Mouse (Mus musculus): ENCODE data around the gene Ccdc106. TPM values are rescaled to one million over a fixed set of nuclear protein-coding genes. Genes with fewer than 3 reads are reported as not detected.

The Ccdc106 gene
- polyA plus RNA-seq, 1 experiment from 2014 or later: 9.0 TPM

DNA sequence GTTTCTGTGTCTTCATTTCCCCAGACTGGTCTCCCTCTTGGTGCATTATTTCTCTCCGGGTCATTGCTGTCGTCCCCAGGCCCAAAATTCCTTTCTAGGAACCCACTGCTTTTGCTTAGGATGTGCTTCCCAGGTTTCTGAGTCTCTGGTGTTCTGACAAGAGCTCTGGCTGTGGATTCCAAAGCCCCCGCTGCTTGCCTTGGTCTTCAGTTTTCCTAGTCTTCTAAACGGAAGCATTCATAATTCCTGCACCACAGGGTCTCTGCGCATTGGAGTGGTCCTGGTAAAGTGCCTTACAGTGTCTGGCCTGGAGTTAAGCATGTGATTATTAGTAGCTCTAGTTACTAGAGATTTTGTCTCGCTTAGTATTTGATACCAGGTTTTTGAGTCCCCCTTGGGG is 60.5 kb downstream of the Ccdc106 start:
- no peaks in the 10 kb centered on the region for H3K27me3 ChIP-seq (ENCODE audit: low read depth, poor library complexity, severe bottlenecking)
- no peaks in the 10 kb centered on the region for H3K9me3 ChIP-seq (replicated peaks)
- 23% methylated on average over 6 of the region's 6 CpGs for WGBS
- DNase-seq (ENCODE audit: low spot score): no peak
- H3K4me3 ChIP-seq: peak overlapping the region; percentile 81
- peak overlapping the region; percentile 89 for H3K27ac ChIP-seq
- peaks cover 14% of the 10 kb centered on the region for H3K4me1 ChIP-seq
- H3K36me3 ChIP-seq: peaks cover 75% of the 10 kb centered on the region

GRCm38 (mm10) chr7:5081241-5081640 is 60.9 kb downstream of the Ccdc106 start:
- peaks cover 76% of the 10 kb centered on the region for H3K36me3 ChIP-seq

GRCm38 (mm10) chr7:5081939-5082338 is 61.6 kb downstream of the Ccdc106 start:
- no peak for DNase-seq (ENCODE audit: low spot score)
- WGBS: 97% methylated on average over 2 of the region's 2 CpGs
- H3K4me3 ChIP-seq: no peak overlapping the region
- peaks cover 75% of the 10 kb centered on the region for H3K36me3 ChIP-seq
- no peaks in the 10 kb centered on the region for H3K9me3 ChIP-seq (replicated peaks)
- no peaks in the 10 kb centered on the region for H3K27me3 ChIP-seq (ENCODE audit: low read depth, poor library complexity, severe bottlenecking)
- no peak overlapping the region for H3K27ac ChIP-seq
- H3K4me1 ChIP-seq: peaks cover 22% of the 10 kb centered on the region

More at GRCm38 (mm10) chr7:5081241-5081640, 60.9 kb downstream of the Ccdc106 start:
- Histone ChIP-seq H3K4me3 (peak overlapping the region; percentile 81), H3K27ac (no peak overlapping the region), H3K9me3 (replicated peaks) (no peaks in the 10 kb centered on the region), H3K27me3 (ENCODE audit: low read depth, poor library complexity, severe bottlenecking) (no peaks in the 10 kb centered on the region), H3K4me1 (peaks cover 17% of the 10 kb centered on the region)
- no peak for DNase-seq (ENCODE audit: low spot score)
- WGBS: 79% methylated on average over 6 of the region's 6 CpGs

DNA sequence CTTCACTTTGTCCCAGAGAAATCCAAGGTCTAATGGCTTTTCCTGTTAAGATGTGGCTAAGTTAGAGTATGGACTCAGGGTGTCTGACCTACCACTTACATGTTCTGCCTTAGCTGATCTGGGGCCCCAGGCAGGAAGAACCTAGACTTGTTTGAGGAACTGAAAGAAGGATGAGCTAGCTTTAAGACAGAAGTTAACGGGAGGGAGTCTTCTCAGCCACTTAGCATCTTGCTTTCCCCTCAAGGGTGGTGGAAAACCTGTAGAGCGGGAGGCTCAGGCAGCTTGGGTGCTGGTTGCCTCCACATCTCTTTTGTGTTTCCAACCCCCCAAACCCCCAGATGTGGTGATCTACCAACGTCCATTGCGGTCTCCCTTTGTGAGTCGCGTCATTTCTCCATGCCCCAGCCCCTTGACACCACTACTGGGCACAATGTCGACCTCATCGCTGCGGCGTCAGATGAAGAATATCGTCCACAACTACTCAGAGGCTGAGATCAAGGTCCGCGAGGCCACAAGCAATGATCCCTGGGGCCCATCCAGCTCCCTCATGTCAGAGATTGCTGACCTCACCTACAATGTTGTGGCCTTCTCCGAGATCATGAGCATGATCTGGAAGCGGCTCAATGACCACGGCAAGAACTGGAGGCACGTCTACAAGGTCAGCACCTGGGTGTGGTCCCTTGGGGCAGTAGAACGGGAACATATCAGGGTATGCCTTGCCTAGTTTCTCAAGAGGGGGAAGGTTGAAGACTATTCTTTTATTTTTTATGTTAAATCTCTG is 63.2 kb downstream of the Ccdc106 start:
- no peak overlapping the region for H3K27ac ChIP-seq
- WGBS: 94% methylated on average over 18 of the region's 18 CpGs
- peaks cover 28% of the 10 kb centered on the region for H3K4me1 ChIP-seq
- no peaks in the 10 kb centered on the region for H3K27me3 ChIP-seq (ENCODE audit: low read depth, poor library complexity, severe bottlenecking)
- no peak overlapping the region for H3K4me3 ChIP-seq
- H3K9me3 ChIP-seq (replicated peaks): no peaks in the 10 kb centered on the region
- no peak for DNase-seq (ENCODE audit: low spot score)
- peaks cover 75% of the 10 kb centered on the region for H3K36me3 ChIP-seq

- Histone ChIP-seq H3K9me3 (replicated peaks) (no peaks in the 10 kb centered on the region), H3K36me3 (peaks cover 80% of the 10 kb centered on the region), H3K4me1 (peaks cover 25% of the 10 kb centered on the region), H3K27ac (no peak overlapping the region), H3K27me3 (ENCODE audit: low read depth, poor library complexity, severe bottlenecking) (no peaks in the 10 kb centered on the region), H3K4me3 (no peak overlapping the region)
- DNase-seq (ENCODE audit: low spot score): no peak
- WGBS: 94% methylated on average over 1 of the region's 1 CpGs
Observed at GRCm38 (mm10) chr7:5085512-5085911, 65.2 kb downstream of the Ccdc106 start.

DNA sequence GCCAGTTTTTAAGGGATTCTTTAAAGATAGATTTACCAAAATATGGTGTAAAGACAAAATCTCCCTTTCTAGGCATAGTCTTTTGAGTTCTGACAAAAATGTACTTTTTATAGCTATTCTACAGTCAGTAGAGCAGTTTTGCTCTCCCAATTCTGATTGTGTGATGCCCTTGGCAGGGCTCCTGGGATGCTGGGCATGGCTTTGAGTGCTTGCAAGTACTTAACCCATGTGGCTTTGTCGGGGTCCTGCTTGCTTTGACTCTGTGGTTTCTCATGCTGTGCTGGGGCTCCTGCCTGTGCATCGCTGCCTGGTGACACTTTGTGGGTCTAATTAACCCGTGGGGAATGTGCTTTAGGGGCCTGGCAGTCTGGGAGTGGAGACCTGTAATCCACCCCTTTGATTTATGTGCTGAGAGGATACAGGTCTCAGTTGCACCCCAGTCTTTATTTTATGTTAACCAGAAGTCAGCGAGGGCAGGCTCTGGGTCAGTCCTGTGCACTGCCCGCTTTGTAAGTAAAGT is 66.6 kb downstream of the Ccdc106 start:
- H3K27ac ChIP-seq: no peak overlapping the region
- peaks cover 14% of the 10 kb centered on the region; the same call in 1 of the 2 replicates for H3K4me1 ChIP-seq
- H3K4me3 ChIP-seq: no peak overlapping the region
- no peak for DNase-seq (ENCODE audit: low spot score)
- no peaks in the 10 kb centered on the region for H3K9me3 ChIP-seq (replicated peaks)
- WGBS: 40% methylated on average over 5 of the region's 5 CpGs
- no peaks in the 10 kb centered on the region for H3K27me3 ChIP-seq (ENCODE audit: low read depth, poor library complexity, severe bottlenecking)
- H3K36me3 ChIP-seq: peaks cover 92% of the 10 kb centered on the region

GRCm38 (mm10) chr7:5087886-5088285 is 67.5 kb downstream of the Ccdc106 start:
- no peak for DNase-seq (ENCODE audit: low spot score)
- peaks cover 14% of the 10 kb centered on the region; the same call in 1 of the 2 replicates for H3K4me1 ChIP-seq
- peaks cover 95% of the 10 kb centered on the region for H3K36me3 ChIP-seq
- no peaks in the 10 kb centered on the region for H3K9me3 ChIP-seq (replicated peaks)
- no peak overlapping the region for H3K27ac ChIP-seq
- H3K4me3 ChIP-seq: no peak overlapping the region
- H3K27me3 ChIP-seq (ENCODE audit: low read depth, poor library complexity, severe bottlenecking): no peaks in the 10 kb centered on the region
- 88% methylated on average over 4 of the region's 4 CpGs for WGBS

- Histone ChIP-seq H3K4me3 (no peak overlapping the region), H3K27ac (no peak overlapping the region), H3K9me3 (replicated peaks) (no peaks in the 10 kb centered on the region), H3K36me3 (peaks cover 95% of the 10 kb centered on the region), H3K27me3 (ENCODE audit: low read depth, poor library complexity, severe bottlenecking) (no peaks in the 10 kb centered on the region), H3K4me1 (peaks cover 14% of the 10 kb centered on the region; the same call in 1 of the 2 replicates)
- WGBS: 96% methylated on average over 15 of the region's 15 CpGs
- no peak for DNase-seq (ENCODE audit: low spot score)
Observed at GRCm38 (mm10) chr7:5089853-5090252, 69.5 kb downstream of the Ccdc106 start.

- H3K27me3 ChIP-seq (ENCODE audit: low read depth, poor library complexity, severe bottlenecking): no peaks in the 10 kb centered on the region
- no peak for DNase-seq (ENCODE audit: low spot score)
- H3K9me3 ChIP-seq (replicated peaks): no peaks in the 10 kb centered on the region
- H3K4me1 ChIP-seq: peaks cover 12% of the 10 kb centered on the region; the same call in 1 of the 2 replicates
- H3K27ac ChIP-seq: no peak overlapping the region
- H3K4me3 ChIP-seq: no peak overlapping the region
- WGBS: 92% methylated on average over 15 of the region's 15 CpGs
- H3K36me3 ChIP-seq: peaks cover 95% of the 10 kb centered on the region
Observed at GRCm38 (mm10) chr7:5091008-5091728, 70.8 kb downstream of the Ccdc106 start.

DNA sequence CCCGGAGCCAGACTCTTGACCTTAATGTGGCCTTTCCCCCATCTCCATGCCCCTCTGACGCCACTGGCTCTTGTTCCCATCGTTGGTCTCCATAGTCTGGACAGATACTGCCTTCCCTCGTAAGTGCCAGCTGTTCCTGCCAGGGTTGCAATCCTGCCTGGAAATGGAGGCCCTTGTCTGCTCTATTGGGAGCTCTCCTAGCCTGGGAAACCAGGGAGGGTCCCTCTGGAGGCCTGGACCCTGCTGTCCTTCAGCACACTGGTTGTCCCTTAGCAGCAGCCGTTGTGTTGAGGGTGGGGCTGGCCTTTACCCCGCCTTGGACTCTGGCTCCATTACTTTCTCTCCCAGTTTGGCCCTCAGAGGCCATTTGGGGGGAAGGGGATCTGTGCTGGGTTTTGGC is 72.0 kb downstream of the Ccdc106 start:
- no peaks in the 10 kb centered on the region for H3K27me3 ChIP-seq (ENCODE audit: low read depth, poor library complexity, severe bottlenecking)
- 0 out of 2 replicates have a peak, but pooled peaks cover 2% of the 10 kb centered on the region for H3K4me1 ChIP-seq
- H3K36me3 ChIP-seq: peaks cover 96% of the 10 kb centered on the region
- H3K9me3 ChIP-seq (replicated peaks): no peaks in the 10 kb centered on the region
- no peak overlapping the region for H3K27ac ChIP-seq
- DNase-seq (ENCODE audit: low spot score): no peak
- WGBS: 89% methylated on average over 6 of the region's 6 CpGs
- no peak overlapping the region for H3K4me3 ChIP-seq

DNA sequence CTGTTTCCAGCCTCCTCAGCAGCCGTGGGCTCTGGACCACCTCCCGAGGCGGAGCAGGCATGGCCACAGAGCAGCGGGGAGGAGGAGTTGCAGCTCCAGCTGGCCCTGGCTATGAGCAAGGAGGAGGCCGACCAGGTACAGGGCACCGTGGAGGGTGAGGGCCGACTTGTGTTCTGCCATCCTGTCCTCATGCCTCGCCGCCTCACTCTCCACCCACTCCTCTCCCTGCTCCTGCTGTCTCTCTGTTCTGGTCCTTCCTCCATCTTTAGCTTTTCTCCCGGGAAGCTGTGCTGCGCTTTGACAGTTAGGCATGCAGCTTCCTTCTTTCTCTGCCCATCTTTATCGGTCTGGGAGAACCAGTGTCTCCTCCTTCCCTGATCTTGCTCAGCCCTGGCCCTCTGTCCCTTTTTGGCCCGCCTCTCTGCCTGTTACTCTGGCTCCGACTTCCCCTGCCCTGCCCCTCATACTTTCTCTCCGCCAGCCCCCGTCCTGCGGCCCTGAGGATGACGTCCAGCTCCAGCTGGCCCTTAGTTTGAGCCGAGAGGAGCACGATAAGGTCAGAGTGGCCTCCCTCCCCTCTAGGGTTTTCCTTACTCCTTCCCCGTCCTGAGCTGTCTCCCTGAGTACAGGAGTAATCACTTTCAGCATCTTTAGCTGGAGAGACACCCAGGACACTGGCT is 72.6 kb downstream of the Ccdc106 start:
- Histone ChIP-seq H3K4me1 (no peaks in the 10 kb centered on the region), H3K27me3 (ENCODE audit: low read depth, poor library complexity, severe bottlenecking) (no peaks in the 10 kb centered on the region), H3K36me3 (peaks cover 96% of the 10 kb centered on the region), H3K4me3 (no peak overlapping the region), H3K9me3 (replicated peaks) (no peaks in the 10 kb centered on the region), H3K27ac (no peak overlapping the region)
- no peak for DNase-seq (ENCODE audit: low spot score)
- WGBS: 88% methylated on average over 21 of the region's 21 CpGs

DNA sequence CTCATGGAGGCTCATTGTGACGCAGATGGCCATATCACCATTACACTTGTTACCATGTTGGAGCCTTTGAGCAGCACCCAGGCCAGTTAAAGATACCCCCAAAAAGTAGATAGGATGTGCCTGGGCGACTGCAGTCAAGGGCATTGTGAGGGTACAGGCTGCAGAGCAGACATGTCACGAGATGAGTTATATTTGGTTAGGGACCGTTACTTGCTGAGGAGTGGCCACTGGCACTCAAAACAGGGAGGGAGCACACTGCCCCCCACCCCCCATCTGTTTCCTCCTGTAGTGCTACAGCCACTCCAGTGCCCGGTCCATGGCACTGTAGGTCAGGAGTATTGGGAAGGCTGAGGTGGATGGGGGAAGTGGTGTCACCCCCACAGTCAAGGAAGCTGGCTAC is 78.4 kb downstream of the Ccdc106 start:
- DNase-seq (ENCODE audit: low spot score): no peak
- H3K4me3 ChIP-seq: no peak overlapping the region
- H3K9me3 ChIP-seq (replicated peaks): no peaks in the 10 kb centered on the region
- 95% methylated on average over 5 of the region's 5 CpGs for WGBS
- H3K27me3 ChIP-seq (ENCODE audit: low read depth, poor library complexity, severe bottlenecking): no peaks in the 10 kb centered on the region
- no peaks in the 10 kb centered on the region for H3K4me1 ChIP-seq
- H3K27ac ChIP-seq: no peak overlapping the region
- H3K36me3 ChIP-seq: peaks cover 61% of the 10 kb centered on the region
